Mouse (Mus musculus) spleen, postnatal 4 days (tissue): ENCODE data around the gene Pdcd1.
"Not testable (repeated sequence)": the region's sequence is repeated elsewhere in the genome, so short reads cannot be mapped to it uniquely, and the experiment has no call there.

Source experiments
- DNase-seq, 2 experiments: peaks; one replicate each; pipeline ENCODE4 v3.0.0; 2022; ENCODE audit warnings: low spot score in 2 of 2

Pdcd1 gene

GRCm38 (mm10) chr1:94033075-94033602 lies 19.2 kb downstream of the Pdcd1 start:
- DNase-seq = peak in 1 of 2 experiments; percentile 42

GRCm38 (mm10) chr1:94028741-94029140 lies 23.6 kb downstream of the Pdcd1 start:
- no peak for DNase-seq

GRCm38 (mm10) chr1:94027506-94028108 lies 24.7 kb downstream of the Pdcd1 start:
- no peak for DNase-seq

- DNase-seq = no peak
These were observed 32.2 kb downstream of the Pdcd1 start, which contains the start of gene Neu4 for GRCm38 (mm10) chr1:94020151-94020550. TSS of gene Neu4 (plus strand) at chr1:94020451.

GRCm38 (mm10) chr1:94011643-94012042 lies 40.7 kb downstream of the Pdcd1 start:
- no peak for DNase-seq

- not testable (repeated sequence) for DNase-seq
These were observed 43.5 kb downstream of the Pdcd1 start for GRCm38 (mm10) chr1:94008826-94009225.

GRCm38 (mm10) chr1:94005954-94006506 lies 46.3 kb downstream of the Pdcd1 start:
- not testable (repeated sequence) for DNase-seq

- DNase-seq = no peak
These were observed 51.3 kb downstream of the Pdcd1 start for GRCm38 (mm10) chr1:94001023-94001422.

GRCm38 (mm10) chr1:93991491-93991890 lies 60.9 kb downstream of the Pdcd1 start:
- peak in 1 of 2 experiments; percentile 46 for DNase-seq

GRCm38 (mm10) chr1:93991068-93991467 lies 61.3 kb downstream of the Pdcd1 start:
- DNase-seq = peak in 1 of 2 experiments; percentile 27

- DNase-seq = not testable (repeated sequence)
These were observed 62.1 kb downstream of the Pdcd1 start, which contains the start of gene Gal3st2c for GRCm38 (mm10) chr1:93990209-93990608. TSS of gene Gal3st2c (plus strand) at chr1:93990509.

- DNase-seq = no peak
These were observed 63.6 kb downstream of the Pdcd1 start for GRCm38 (mm10) chr1:93988786-93989185.
